Mouse (Mus musculus): ENCODE measurements around the gene Jakmip3.
A peak's percentile ranks its signal among the peaks of the same experiment; 100 is the strongest.

Gene Jakmip3

GRCm38 (mm10) chr7:139027136-139027535, 86.6 kb downstream of the Jakmip3 start:
- no peak for DNase-seq (ENCODE audit: low read depth, low spot score)

GRCm38 (mm10) chr7:139031215-139031614, 90.7 kb downstream of the Jakmip3 start:
- DNase-seq (ENCODE audit: low read depth, low spot score), result no peak

GRCm38 (mm10) chr7:139063406-139063805, 122.9 kb downstream of the Jakmip3 start:
- no peak for DNase-seq (ENCODE audit: low read depth, low spot score)

GRCm38 (mm10) chr7:139068182-139068623, 127.7 kb downstream of the Jakmip3 start:
- peak; percentile 24 for DNase-seq (ENCODE audit: low read depth, low spot score)

GRCm38 (mm10) chr7:139074189-139074588, 133.7 kb downstream of the Jakmip3 start:
- DNase-seq (ENCODE audit: low read depth, low spot score), result no peak

- DNase-seq (ENCODE audit: low read depth, low spot score), result no peak
Observed at GRCm38 (mm10) chr7:139075054-139075794, 134.7 kb downstream of the Jakmip3 start.

- no peak for DNase-seq (ENCODE audit: low read depth, low spot score)
Observed at GRCm38 (mm10) chr7:139077283-139077682, 136.8 kb downstream of the Jakmip3 start.

- DNase-seq (ENCODE audit: low read depth, low spot score), result no peak
Observed at GRCm38 (mm10) chr7:139078181-139078580, 137.7 kb downstream of the Jakmip3 start.

- DNase-seq (ENCODE audit: low read depth, low spot score), result no peak
Observed at GRCm38 (mm10) chr7:139079141-139079540, 138.6 kb downstream of the Jakmip3 start.

GRCm38 (mm10) chr7:139080714-139081113, 140.2 kb downstream of the Jakmip3 start:
- no peak for DNase-seq (ENCODE audit: low read depth, low spot score)

- no peak for DNase-seq (ENCODE audit: low read depth, low spot score)
Observed at GRCm38 (mm10) chr7:139081158-139081557, 140.6 kb downstream of the Jakmip3 start.

GRCm38 (mm10) chr7:139082281-139082680, 141.8 kb downstream of the Jakmip3 start:
- no peak for DNase-seq (ENCODE audit: low read depth, low spot score)

GRCm38 (mm10) chr7:139084316-139084715, 143.8 kb downstream of the Jakmip3 start:
- no peak for DNase-seq (ENCODE audit: low read depth, low spot score)

GRCm38 (mm10) chr7:139085629-139086194, 145.2 kb downstream of the Jakmip3 start, which contains the start of gene Dpysl4:
Dpysl4 (plus strand) TSS chr7:139086001.
- no peak for DNase-seq (ENCODE audit: low read depth, low spot score)

GRCm38 (mm10) chr7:139086195-139087158, 145.9 kb downstream of the Jakmip3 start:
- DNase-seq (ENCODE audit: low read depth, low spot score), result no peak

- DNase-seq (ENCODE audit: low read depth, low spot score), result no peak
Observed at GRCm38 (mm10) chr7:139087801-139088200, 147.3 kb downstream of the Jakmip3 start.

- DNase-seq (ENCODE audit: low read depth, low spot score), result no peak
Observed at GRCm38 (mm10) chr7:139089892-139090874, 149.7 kb downstream of the Jakmip3 start.

- DNase-seq (ENCODE audit: low read depth, low spot score), result no peak
Observed at GRCm38 (mm10) chr7:139091681-139092080, 151.2 kb downstream of the Jakmip3 start.

- no peak for DNase-seq (ENCODE audit: low read depth, low spot score)
Observed at GRCm38 (mm10) chr7:139092676-139093075, 152.1 kb downstream of the Jakmip3 start.

- DNase-seq (ENCODE audit: low read depth, low spot score), result no peak
Observed at GRCm38 (mm10) chr7:139093124-139093523, 152.6 kb downstream of the Jakmip3 start.

- no peak for DNase-seq (ENCODE audit: low read depth, low spot score)
Observed at GRCm38 (mm10) chr7:139093781-139094180, 153.3 kb downstream of the Jakmip3 start.
